Mouse (Mus musculus): ENCODE results near the gene 4932438H23Rik.

The 4932438H23Rik gene

GRCm38 (mm10) chr16:91019476-91019875 lies 75.4 kb downstream of the 4932438H23Rik start:
- Histone ChIP-seq H3K36me3 (ENCODE audit: insufficient read depth, low read length) (peaks cover 89% of the 10 kb centered on the region), H3K27me3 (ENCODE audit: insufficient read depth, low read length) (no peaks in the 10 kb centered on the region), H3K4me3 (replicated peaks; ENCODE audit: low read length) (no peak overlapping the region), H3K4me1 (replicated peaks; ENCODE audit: low read depth, low read length) (peaks cover 34% of the 10 kb centered on the region), H3K9me3 (ENCODE audit: low read length) (no peaks in the 10 kb centered on the region)
- no peak for TF ChIP-seq POU5F1 (IDR thresholded peaks at IDR 0.05; ENCODE audit: borderline replicate concordance, low read length)

GRCm38 (mm10) chr16:91015761-91016160 lies 79.2 kb downstream of the 4932438H23Rik start:
- TF ChIP-seq CTCF (conservative IDR thresholded peaks at IDR 0.05; ENCODE audit: low read length) (no peak), POU5F1 (IDR thresholded peaks at IDR 0.05; ENCODE audit: borderline replicate concordance, low read length) (no peak), NANOG (IDR thresholded peaks at IDR 0.05; ENCODE audit: borderline replicate concordance, low read length) (no peak)
- H3K9me3 ChIP-seq (ENCODE audit: low read length) = no peaks in the 10 kb centered on the region
- H3K36me3 ChIP-seq (ENCODE audit: insufficient read depth, low read length) = peaks cover 66% of the 10 kb centered on the region
- no peak overlapping the region for H3K4me3 ChIP-seq (replicated peaks; ENCODE audit: low read length)
- H3K4me1 ChIP-seq (replicated peaks; ENCODE audit: low read depth, low read length) = peaks cover 32% of the 10 kb centered on the region
- no peaks in the 10 kb centered on the region for H3K27me3 ChIP-seq (ENCODE audit: insufficient read depth, low read length)

GRCm38 (mm10) chr16:91011847-91012246 lies 83.1 kb downstream of the 4932438H23Rik start:
- Histone ChIP-seq H3K27me3 (ENCODE audit: insufficient read depth, low read length) (no peaks in the 10 kb centered on the region; the same call in 1 of the 2 replicates), H3K9me3 (ENCODE audit: low read length) (no peaks in the 10 kb centered on the region), H3K36me3 (ENCODE audit: insufficient read depth, low read length) (peaks cover 29% of the 10 kb centered on the region), H3K4me1 (replicated peaks; ENCODE audit: low read depth, low read length) (peaks cover 26% of the 10 kb centered on the region), H3K4me3 (replicated peaks; ENCODE audit: low read length) (peak overlapping the region; percentile 98)
- no peak for TF ChIP-seq CTCF (conservative IDR thresholded peaks at IDR 0.05; ENCODE audit: low read length)
- TF ChIP-seq NANOG (IDR thresholded peaks at IDR 0.05; ENCODE audit: borderline replicate concordance, low read length) = no peak
- no peak for TF ChIP-seq POU5F1 (IDR thresholded peaks at IDR 0.05; ENCODE audit: borderline replicate concordance, low read length)

- Histone ChIP-seq H3K27me3 (ENCODE audit: insufficient read depth, low read length) (no peaks in the 10 kb centered on the region; the same call in 1 of the 2 replicates), H3K36me3 (ENCODE audit: insufficient read depth, low read length) (peaks cover 23% of the 10 kb centered on the region), H3K4me1 (replicated peaks; ENCODE audit: low read depth, low read length) (peaks cover 26% of the 10 kb centered on the region), H3K4me3 (replicated peaks; ENCODE audit: low read length) (peak within 1 kb of the TSS; percentile 98), H3K9me3 (ENCODE audit: low read length) (no peaks in the 10 kb centered on the region)
- no peak for TF ChIP-seq POU5F1 (IDR thresholded peaks at IDR 0.05; ENCODE audit: borderline replicate concordance, low read length)
- no peak for TF ChIP-seq NANOG (IDR thresholded peaks at IDR 0.05; ENCODE audit: borderline replicate concordance, low read length)
- TF ChIP-seq CTCF (conservative IDR thresholded peaks at IDR 0.05; ENCODE audit: low read length) = no peak
Measured at GRCm38 (mm10) chr16:91011021-91011683, 83.8 kb downstream of the 4932438H23Rik start, which contains the start of gene Synj1. Gene Synj1 (minus strand): TSS chr16:91011308.

- TF ChIP-seq POU5F1 (IDR thresholded peaks at IDR 0.05; ENCODE audit: borderline replicate concordance, low read length) = no peak
- no peak for TF ChIP-seq NANOG (IDR thresholded peaks at IDR 0.05; ENCODE audit: borderline replicate concordance, low read length)
- TF ChIP-seq CTCF (conservative IDR thresholded peaks at IDR 0.05; ENCODE audit: low read length) = no peak
- Histone ChIP-seq H3K36me3 (ENCODE audit: insufficient read depth, low read length) (peaks cover 18% of the 10 kb centered on the region), H3K4me3 (replicated peaks; ENCODE audit: low read length) (peak overlapping the region; percentile 98), H3K27me3 (ENCODE audit: insufficient read depth, low read length) (no peaks in the 10 kb centered on the region; the same call in 1 of the 2 replicates), H3K4me1 (replicated peaks; ENCODE audit: low read depth, low read length) (peaks cover 22% of the 10 kb centered on the region), H3K9me3 (ENCODE audit: low read length) (no peaks in the 10 kb centered on the region)
Measured at GRCm38 (mm10) chr16:91010581-91011020, 84.3 kb downstream of the 4932438H23Rik start.

- Histone ChIP-seq H3K4me1 (replicated peaks; ENCODE audit: low read depth, low read length) (peaks cover 23% of the 10 kb centered on the region), H3K36me3 (ENCODE audit: insufficient read depth, low read length) (peaks cover 12% of the 10 kb centered on the region), H3K4me3 (replicated peaks; ENCODE audit: low read length) (peak overlapping the region; percentile 98), H3K27me3 (ENCODE audit: insufficient read depth, low read length) (no peaks in the 10 kb centered on the region; the same call in 1 of the 2 replicates), H3K9me3 (ENCODE audit: low read length) (no peaks in the 10 kb centered on the region)
- TF ChIP-seq POU5F1 (IDR thresholded peaks at IDR 0.05; ENCODE audit: borderline replicate concordance, low read length) = no peak
- no peak for TF ChIP-seq CTCF (conservative IDR thresholded peaks at IDR 0.05; ENCODE audit: low read length)
- TF ChIP-seq NANOG (IDR thresholded peaks at IDR 0.05; ENCODE audit: borderline replicate concordance, low read length) = no peak
Measured at GRCm38 (mm10) chr16:91009942-91010529, 84.9 kb downstream of the 4932438H23Rik start.

- Histone ChIP-seq H3K4me3 (replicated peaks; ENCODE audit: low read length) (no peak overlapping the region), H3K9me3 (ENCODE audit: low read length) (no peaks in the 10 kb centered on the region), H3K27me3 (ENCODE audit: insufficient read depth, low read length) (no peaks in the 10 kb centered on the region; the same call in 1 of the 2 replicates), H3K36me3 (ENCODE audit: insufficient read depth, low read length) (no peaks in the 10 kb centered on the region), H3K4me1 (replicated peaks; ENCODE audit: low read depth, low read length) (peaks cover 16% of the 10 kb centered on the region)
- no peak for TF ChIP-seq NANOG (IDR thresholded peaks at IDR 0.05; ENCODE audit: borderline replicate concordance, low read length)
- no peak for TF ChIP-seq POU5F1 (IDR thresholded peaks at IDR 0.05; ENCODE audit: borderline replicate concordance, low read length)
- no peak for TF ChIP-seq CTCF (conservative IDR thresholded peaks at IDR 0.05; ENCODE audit: low read length)
Measured at GRCm38 (mm10) chr16:91004915-91005538, 89.9 kb downstream of the 4932438H23Rik start.

Measured in E14TG2a.4 (cell line).